In genomic region chr13:30074517-30075064, GRCm38 (mm10) we compare ENCODE assay signal across 12 mouse cellular contexts.
"Had no signal": no experiment of that assay in that cellular context is flagged by ENCODE, and none has a peak within 500 bp of the region (broad histone marks: within the 10 kb centered on the region; RNA-seq: fewer than 3 reads in every experiment).

No protein-coding gene starts in this region.

- H3K9me3 ChIP-seq: limb, embryonic 15.5 days; liver, embryonic 12.5 days; midbrain, embryonic 10.5 days; neural tube, embryonic 13.5 days had no signal

- ATAC-seq: liver, embryonic 12.5 days had no signal

- H3K4me3 ChIP-seq: limb, embryonic 15.5 days; liver, embryonic 12.5 days; midbrain, embryonic 10.5 days; neural tube, embryonic 13.5 days had no signal

- H3K27ac ChIP-seq: limb, embryonic 15.5 days; liver, embryonic 12.5 days; midbrain, embryonic 10.5 days; neural tube, embryonic 13.5 days had no signal

- DNase-seq: kidney, postnatal 10 days; layer of hippocampus, adult 9-11 months; layer of hippocampus, postnatal 36 days; midbrain, embryonic 14.5 days; retina, postnatal 1 day; right cerebral cortex, postnatal 14 days; thymus, adult 18-20 months; thymus, postnatal 14 days had no signal

- H3K4me1 ChIP-seq: limb, embryonic 15.5 days; liver, embryonic 12.5 days; midbrain, embryonic 10.5 days; neural tube, embryonic 13.5 days had no signal

- H3K4me2 ChIP-seq: limb, embryonic 15.5 days; liver, embryonic 12.5 days; neural tube, embryonic 13.5 days had no signal

- H3K9ac ChIP-seq: limb, embryonic 15.5 days; liver, embryonic 12.5 days; neural tube, embryonic 13.5 days had no signal

- H3K27me3 ChIP-seq: limb, embryonic 15.5 days; liver, embryonic 12.5 days; neural tube, embryonic 13.5 days had no signal

- H3K36me3 ChIP-seq: limb, embryonic 15.5 days; liver, embryonic 12.5 days; midbrain, embryonic 10.5 days; neural tube, embryonic 13.5 days had no signal
